In the genomic region with DNA sequence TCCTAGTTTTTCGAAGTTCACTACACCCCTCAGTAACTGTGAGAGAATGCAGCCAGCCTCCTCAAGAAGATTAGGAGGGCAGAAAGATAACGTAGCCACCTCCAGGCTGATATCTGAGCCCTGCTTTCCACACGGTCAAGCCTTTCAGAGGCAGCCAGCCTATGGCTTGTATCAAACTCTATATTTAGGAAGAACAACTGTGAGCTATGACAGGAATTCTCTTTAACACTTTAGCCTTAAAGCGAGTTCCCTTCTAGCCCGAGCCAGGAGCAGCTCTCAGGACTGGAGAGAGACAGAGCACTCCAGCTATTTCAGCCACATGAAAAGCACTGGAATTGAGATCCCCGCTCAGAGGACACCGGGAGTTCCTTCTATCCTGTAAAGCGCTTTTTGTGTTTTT, we compare ENCODE assay signal across 16 mouse cellular contexts. TPM values are rescaled to one million over a fixed set of nuclear protein-coding genes. Genes with fewer than 3 reads are reported as not detected.
DNase-seq lines count a peak whose midpoint lies in the region; ATAC-seq lines count a peak whose summit lies in the region.
"Had no signal": no experiment of that assay in that cellular context is flagged by ENCODE, and none has a peak within 500 bp of the region (broad histone marks: within the 10 kb centered on the region; RNA-seq: fewer than 3 reads in every experiment).

Smpx (plus strand) TSS at position 49 of the 400 bp plus-strand sequence.

- intact Hi-C loops in heart, postnatal 14 days (cut with DNase I) = no loop called here

- no peaks in the 10 kb centered on the region for H3K4me1 ChIP-seq in forebrain, embryonic 16.5 days (replicated peaks; ENCODE audit: control insufficient read depth, insufficient read depth, low read length)
- no peaks in the 10 kb centered on the region for H3K4me1 ChIP-seq in forebrain, embryonic 13.5 days
- H3K4me1 ChIP-seq: hindbrain, embryonic 15.5 days; midbrain, embryonic 12.5 days; neural tube, embryonic 12.5 days had no signal

- no peak within 1 kb of the TSS for H3K9ac ChIP-seq in forebrain, embryonic 16.5 days (replicated peaks; ENCODE audit: low read depth, low read length)
- no peak within 1 kb of the TSS for H3K9ac ChIP-seq in forebrain, embryonic 13.5 days
- H3K9ac ChIP-seq: hindbrain, embryonic 15.5 days; liver, embryonic 14.5 days; midbrain, embryonic 12.5 days; neural tube, embryonic 12.5 days had no signal

- no peaks in the 10 kb centered on the region for H3K9me3 ChIP-seq in forebrain, embryonic 16.5 days (ENCODE audit: control insufficient read depth, low read length)
- H3K9me3 ChIP-seq in forebrain, embryonic 13.5 days (replicated peaks) = no peaks in the 10 kb centered on the region
- H3K9me3 ChIP-seq: hindbrain, embryonic 15.5 days; midbrain, embryonic 12.5 days; neural tube, embryonic 12.5 days had no signal

- DNase-seq in adrenal gland, adult 8-10 months = no peak
- DNase-seq in adrenal gland, postnatal 36 days = no peak
- peak; percentile 23 to 39 for DNase-seq in heart, adult 18-20 months
- DNase-seq in heart, postnatal 14 days = peak in 1 of 2 experiments; percentile 18
- no peak for DNase-seq in cerebellum, adult 18-20 months
- DNase-seq: kidney, postnatal 25 days; right cerebral cortex, adult 18-20 months had no signal

- ATAC-seq in forebrain, embryonic 16.5 days = no peak
- no peak for ATAC-seq in forebrain, embryonic 13.5 days

- no peaks in the 10 kb centered on the region for H3K36me3 ChIP-seq in forebrain, embryonic 16.5 days (ENCODE audit: control insufficient read depth, insufficient read depth)
- no peaks in the 10 kb centered on the region for H3K36me3 ChIP-seq in forebrain, embryonic 13.5 days (ENCODE audit: poor library complexity, severe bottlenecking)
- H3K36me3 ChIP-seq: hindbrain, embryonic 15.5 days; midbrain, embryonic 12.5 days; neural tube, embryonic 12.5 days had no signal

- WGBS in forebrain, embryonic 16.5 days = 79% methylated on average over 8 of the region's 8 CpGs
- WGBS in forebrain, embryonic 13.5 days = 69% methylated on average over 8 of the region's 8 CpGs

- no peak within 1 kb of the TSS for H3K4me2 ChIP-seq in forebrain, embryonic 16.5 days (ENCODE audit: low read length)
- no peak within 1 kb of the TSS for H3K4me2 ChIP-seq in forebrain, embryonic 13.5 days
- H3K4me2 ChIP-seq: hindbrain, embryonic 15.5 days; midbrain, embryonic 12.5 days; neural tube, embryonic 12.5 days had no signal

- H3K4me3 ChIP-seq in forebrain, embryonic 16.5 days (replicated peaks; ENCODE audit: low read length) = no peak within 1 kb of the TSS
- H3K4me3 ChIP-seq in forebrain, embryonic 13.5 days = no peak within 1 kb of the TSS
- H3K4me3 ChIP-seq: hindbrain, embryonic 15.5 days; left cerebral cortex, adult 2 months; midbrain, embryonic 12.5 days; neural tube, embryonic 12.5 days had no signal

- no peaks in the 10 kb centered on the region for H3K27me3 ChIP-seq in forebrain, embryonic 16.5 days (replicated peaks; ENCODE audit: control insufficient read depth, insufficient read depth, low read length)
- H3K27me3 ChIP-seq in forebrain, embryonic 13.5 days = no peaks in the 10 kb centered on the region
- H3K27me3 ChIP-seq: hindbrain, embryonic 15.5 days; midbrain, embryonic 12.5 days; neural tube, embryonic 12.5 days had no signal

- H3K27ac ChIP-seq in forebrain, embryonic 16.5 days (ENCODE audit: low read length) = no peak within 1 kb of the TSS
- H3K27ac ChIP-seq in forebrain, embryonic 13.5 days = no peak within 1 kb of the TSS
- H3K27ac ChIP-seq: hindbrain, embryonic 15.5 days; left cerebral cortex, adult 2 months; liver, embryonic 14.5 days; midbrain, embryonic 12.5 days; neural tube, embryonic 12.5 days had no signal

RNA-seq across cellular contexts. Expression of gene Smpx, which starts in this region (rescaled TPM):
- total RNA-seq in adrenal gland, adult 8-10 months (2022) = 10 to 100 TPM; 22.5 to 44.3 (median 31.5) TPM
- total RNA-seq in adrenal gland, postnatal 36 days (2021) = 10 to 100 TPM; 23.4 to 34.4 TPM
- total RNA-seq in heart, adult 18-20 months (2021) = 100 to 1,000 TPM; 373 to 434 TPM
- total RNA-seq in heart, postnatal 14 days (2021) = 100 to 1,000 TPM; 392 to 395 TPM
- 0.29 TPM in 1 of 2 replicates, not detected in the other for polyA plus RNA-seq in forebrain, embryonic 16.5 days (2015; fragmentation: Nextera tagmentation; extraction: Ambion mirVana)
- polyA plus RNA-seq in forebrain, embryonic 13.5 days (2015; fragmentation: Nextera tagmentation; extraction: Ambion mirVana) = 0.60 TPM in 1 of 2 replicates, not detected in the other
- total RNA-seq: left cerebral cortex, adult 2 months had no signal
- polyA plus RNA-seq: cortical plate, adult 2 months; forebrain, embryonic 11.5 days; liver, embryonic 14.5 days had no signal

Comparison
In these comparisons a context has a peak if more than half of its experiments do, and no peak if none do; other contexts are left out.
1. RNA of gene Smpx (total RNA-seq): 373 to 434 TPM in heart, adult 18-20 months and 392 to 395 TPM in heart, postnatal 14 days; 22.5 to 44.3 TPM in adrenal gland, adult 8-10 months and 23.4 to 34.4 TPM in adrenal gland, postnatal 36 days; every median in the first group is over 4 times any median in the second.
2. DNase-seq: peak in heart, adult 18-20 months (2 of 2); none in adrenal gland, adult 8-10 months (single experiment), adrenal gland, postnatal 36 days (0 of 2) and cerebellum, adult 18-20 months (0 of 2).